Mouse (Mus musculus) testis, postnatal 14 days (tissue): ENCODE data around the gene Eipr1.
A peak's percentile ranks its signal among the peaks of the same experiment; 100 is the strongest.

Source experiments
- DNase-seq: peaks from one replicate; pipeline ENCODE4 v3.0.0; 2021; ENCODE audit warnings: low spot score

Eipr1 gene

DNA sequence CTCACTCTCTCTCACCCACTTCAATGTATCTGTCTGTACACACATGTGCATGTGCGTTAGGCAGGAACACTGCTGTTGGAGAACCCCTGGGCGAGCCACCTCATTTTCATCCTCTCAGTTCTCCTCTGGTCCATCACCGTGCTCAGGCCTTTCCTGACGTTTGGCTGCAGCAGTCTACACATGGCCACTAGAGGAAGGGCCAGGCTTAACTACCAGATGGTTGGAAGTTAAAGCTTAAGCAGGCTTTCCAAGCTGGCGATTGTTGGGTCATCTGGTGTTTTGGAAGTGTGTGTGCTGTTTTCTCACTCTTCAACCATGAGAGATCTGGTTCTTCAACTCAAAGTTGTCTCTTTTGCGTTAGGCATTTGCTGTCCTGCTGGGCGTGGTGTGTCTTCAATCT, 71.9 kb downstream of the Eipr1 start:
- DNase-seq = no peak

DNA sequence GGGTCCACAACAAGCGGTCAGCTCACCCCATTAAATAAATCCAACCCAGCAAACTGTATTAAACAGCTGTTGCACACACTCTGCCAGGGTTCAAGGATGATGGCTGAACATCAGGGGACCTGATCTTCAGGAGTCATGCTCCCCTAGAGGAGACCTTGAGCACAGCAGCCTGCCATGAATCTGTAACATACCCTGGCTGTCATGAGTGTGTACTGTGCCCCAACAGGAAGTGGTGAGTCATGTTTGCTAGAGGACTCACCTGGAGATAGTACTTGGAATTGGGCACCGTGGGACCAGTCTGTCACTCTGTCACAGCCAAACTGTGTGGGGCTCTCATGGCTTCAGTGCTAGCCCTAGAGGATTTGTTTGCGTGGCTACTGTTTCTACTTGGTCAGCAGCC, 77.9 kb downstream of the Eipr1 start:
- no peak for DNase-seq

DNA sequence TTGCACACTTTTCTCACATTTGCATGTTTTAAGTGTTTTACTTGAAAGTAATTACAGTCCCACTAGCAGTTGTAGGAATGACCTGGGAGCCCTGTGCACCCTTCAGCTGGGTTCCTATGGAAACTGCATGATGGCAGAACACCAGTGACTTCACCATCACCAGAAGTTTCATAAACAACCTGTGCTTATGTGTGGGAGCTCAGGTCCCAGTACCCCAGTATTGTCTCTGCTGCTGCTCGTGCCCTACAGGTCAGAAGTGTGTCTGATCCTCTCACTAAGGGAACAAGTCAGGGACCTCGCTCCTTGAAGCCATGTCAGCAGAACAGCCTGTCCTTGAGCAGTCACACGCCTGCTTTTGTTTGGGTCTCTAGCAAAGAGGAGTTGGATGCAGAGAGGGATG, 78.9 kb downstream of the Eipr1 start:
- DNase-seq = no peak

DNA sequence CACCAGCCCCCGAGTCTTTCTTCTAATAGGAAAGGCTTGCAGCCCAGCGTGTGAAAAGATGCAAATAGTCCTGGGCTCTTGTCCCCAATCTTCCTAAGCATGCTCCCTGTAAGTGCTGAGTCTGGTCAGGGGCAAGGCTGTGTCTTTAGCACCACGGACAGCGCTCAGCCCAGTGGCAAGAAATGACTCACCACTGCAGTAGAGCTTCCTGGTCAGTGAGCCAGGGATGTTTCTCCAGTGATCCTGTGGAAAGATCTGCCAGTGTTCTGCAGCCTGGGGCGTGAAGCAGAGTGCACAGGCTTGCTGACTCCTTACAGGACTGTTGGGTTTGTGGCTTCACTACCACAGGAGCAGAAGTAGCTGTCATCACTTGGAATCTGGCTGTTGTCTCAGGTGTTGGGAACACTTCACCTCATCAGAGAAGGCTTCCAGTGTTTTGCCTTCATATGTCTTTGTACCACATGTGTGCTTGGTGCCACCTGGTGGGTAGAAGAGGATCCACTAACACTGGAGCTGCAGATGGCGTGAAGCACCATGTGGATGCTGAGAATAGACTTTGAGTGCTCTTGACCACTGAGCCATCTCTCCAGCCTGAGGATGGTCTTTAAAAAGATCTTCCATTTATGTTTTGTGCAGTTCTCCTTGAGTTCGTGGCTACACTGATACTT, 79.6 kb downstream of the Eipr1 start:
- DNase-seq = peak; percentile 53

DNA sequence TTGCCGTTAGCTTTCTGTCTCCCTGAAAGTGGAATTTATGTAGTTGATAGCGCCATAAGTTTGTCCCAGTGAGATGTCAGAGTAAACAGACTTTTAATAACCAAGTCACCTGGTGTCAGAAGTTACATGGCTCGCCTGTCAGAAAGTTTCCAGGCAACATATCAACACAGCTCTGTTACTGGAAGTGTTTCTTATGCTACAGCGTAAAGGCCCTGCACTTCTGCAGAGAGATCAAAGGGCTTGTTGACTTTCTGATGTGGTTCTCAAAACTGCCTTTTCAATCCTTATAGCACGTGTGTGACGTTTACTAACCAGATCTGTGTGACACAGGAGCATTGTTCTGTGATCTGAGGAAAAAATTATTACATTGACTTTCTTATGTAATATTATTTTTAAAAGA, 82.7 kb downstream of the Eipr1 start:
- DNase-seq = no peak

DNA sequence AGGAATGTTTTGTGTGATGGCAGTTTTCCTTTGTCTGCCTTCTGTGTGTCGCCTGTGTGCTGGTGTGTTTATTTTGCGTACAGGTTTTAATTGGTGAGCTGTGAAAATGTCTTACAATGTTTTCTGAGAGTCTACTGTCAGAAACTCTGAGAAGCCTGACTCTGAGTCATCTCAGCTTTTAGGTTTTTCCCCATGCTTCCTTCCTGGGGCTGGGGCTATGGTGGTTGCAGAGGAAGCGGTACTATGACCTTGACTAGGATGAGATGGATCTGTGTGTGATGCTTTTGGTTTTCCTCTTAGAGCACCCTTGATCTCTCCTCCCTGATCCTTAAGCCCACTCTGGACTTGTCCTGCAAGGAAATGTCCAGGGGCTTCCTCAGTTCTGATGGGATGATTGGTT, 84.1 kb downstream of the Eipr1 start:
- DNase-seq = no peak

DNA sequence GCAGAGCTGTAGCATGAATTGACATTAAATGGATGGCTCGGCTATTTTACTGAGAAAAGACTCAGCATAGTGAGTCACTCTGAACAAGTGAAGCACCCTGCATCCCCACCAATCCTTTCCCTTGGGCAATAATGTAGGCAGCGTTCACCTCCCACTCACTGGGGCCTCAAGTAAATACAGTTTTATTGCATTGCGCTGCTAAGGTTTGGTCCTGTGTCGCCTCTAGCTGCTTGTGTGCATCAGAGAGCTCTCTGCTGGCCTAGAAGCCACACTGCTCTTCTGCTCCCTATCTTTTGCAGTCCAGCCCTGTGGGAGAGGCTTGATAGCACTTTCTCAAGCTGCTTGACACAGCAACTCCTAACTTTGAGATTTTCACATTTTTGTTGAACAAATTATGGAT, 86.7 kb downstream of the Eipr1 start:
- DNase-seq = no peak

DNA sequence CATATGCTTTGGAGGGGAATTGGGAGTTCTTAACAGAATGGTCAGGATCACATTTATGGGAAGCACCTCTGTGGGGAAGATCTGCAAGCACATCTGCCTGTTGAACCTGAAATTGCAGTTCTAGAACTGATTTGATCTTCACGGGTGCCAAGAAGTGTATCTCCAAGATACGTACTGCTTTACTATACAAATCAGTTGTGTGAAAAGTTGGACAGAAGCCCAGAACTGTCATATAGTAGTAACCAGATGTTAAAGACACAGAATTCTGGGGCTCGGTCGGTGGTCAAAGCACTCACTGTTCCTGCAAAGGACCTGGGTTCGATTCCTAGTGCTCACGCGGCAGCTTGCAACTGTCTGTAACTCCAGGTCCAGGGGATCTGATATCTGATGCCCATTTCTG, 87.4 kb downstream of the Eipr1 start:
- no peak for DNase-seq

DNA sequence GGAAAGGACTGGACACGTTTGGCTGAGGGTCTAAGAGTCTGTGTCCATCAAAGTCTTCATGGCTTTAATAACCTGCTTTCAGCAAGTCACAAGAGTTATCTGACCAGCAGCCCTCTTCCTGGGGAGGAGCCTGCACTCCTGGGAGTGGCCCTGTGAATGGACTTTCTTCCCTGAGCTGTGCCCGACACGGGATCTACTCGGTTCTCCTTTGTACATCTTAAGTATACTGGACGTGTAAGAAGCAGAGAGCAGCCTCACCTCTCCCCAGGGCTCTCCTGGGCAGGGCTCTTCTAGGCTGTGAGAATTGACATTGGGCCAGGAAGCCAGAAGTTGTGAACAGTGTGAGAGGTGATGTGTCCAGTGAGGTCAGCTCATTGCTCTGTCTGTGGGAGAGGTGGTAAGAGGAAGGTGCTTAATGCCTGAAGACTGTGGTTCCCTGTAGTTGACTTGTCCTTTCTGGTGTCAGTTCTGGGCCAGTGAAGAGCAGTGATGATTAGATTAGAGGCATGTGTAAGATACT, 89.6 kb downstream of the Eipr1 start:
- no peak for DNase-seq

DNA sequence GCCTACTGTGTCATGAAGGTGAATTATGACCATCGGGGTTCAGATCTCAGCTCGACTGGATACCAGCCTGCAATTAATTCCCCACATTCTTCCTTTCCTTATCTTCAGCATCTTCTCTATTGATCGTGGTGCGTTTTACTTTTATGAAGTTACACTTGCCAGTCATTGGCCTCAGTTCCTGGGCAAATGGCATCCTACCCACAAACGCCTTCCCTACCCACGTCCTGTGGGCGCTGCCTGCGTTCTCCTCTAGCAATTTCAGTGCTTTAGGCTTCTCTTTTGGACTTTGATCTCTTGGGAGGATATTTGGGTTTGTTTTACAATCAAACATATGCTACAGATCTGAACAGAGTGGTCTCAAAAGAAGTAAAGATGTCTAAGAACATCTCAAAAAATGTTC, 94.2 kb downstream of the Eipr1 start:
- no peak for DNase-seq

DNA sequence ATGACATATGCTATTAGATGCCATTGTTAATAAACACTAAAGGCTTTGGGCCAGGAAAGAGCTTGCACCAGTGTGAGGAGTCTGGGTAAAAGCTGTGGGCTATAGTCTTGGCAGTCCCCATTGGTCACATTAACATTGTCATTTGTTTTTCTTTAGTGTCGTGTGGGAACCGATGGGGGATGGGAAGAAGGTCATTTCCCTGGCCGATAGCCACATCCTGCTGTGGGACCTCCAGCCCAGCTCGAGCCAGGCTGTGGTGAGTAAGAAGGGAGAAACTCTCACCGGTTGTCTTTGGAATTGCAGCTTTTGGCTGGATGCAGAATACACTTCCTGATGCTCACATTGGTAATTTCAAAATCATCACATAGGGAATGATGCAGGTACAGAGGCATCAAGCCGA, 95.8 kb downstream of the Eipr1 start:
- DNase-seq = no peak

DNA sequence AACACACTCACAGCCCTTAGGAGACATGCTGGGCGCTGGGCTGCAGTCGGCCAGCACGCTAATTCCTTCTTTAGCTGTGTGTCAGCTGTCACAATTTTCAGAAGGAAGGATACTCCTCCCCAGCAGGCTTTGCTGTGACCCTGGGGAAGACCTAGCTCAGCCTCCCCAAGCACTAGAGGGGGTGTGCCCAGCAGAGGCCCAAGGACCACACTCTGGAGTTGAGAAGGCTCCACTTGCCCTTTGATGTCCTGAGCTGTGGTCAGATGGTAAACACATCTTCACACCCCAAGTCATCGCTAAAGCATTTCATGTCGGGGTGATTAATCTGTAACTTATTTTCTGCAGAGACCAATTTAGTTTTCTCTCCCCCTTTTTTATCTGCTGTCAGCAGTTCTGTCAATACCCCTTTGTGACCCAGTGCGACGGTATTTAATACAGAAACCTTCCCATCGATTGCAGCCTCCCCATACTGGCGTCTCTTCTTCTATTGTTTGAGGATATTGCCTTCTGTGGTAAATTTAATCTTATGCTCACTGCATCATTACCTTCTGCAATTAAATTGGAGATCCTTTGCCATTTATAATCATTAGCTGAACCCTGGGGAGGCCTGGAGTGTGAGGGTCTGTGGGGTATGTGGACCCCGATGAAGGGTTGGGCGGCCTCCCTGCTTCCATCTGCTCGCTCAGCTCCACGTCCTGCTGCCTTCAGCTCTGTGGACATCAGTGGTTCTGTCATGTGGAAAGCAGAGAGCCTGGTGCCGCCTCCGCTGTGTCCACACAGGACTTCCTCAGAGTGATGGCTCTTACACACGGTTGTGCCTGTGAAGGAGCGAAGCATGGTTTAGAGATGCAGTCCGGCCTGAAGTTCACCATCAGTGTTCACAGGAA, 97.4 kb downstream of the Eipr1 start:
- DNase-seq = no peak

DNA sequence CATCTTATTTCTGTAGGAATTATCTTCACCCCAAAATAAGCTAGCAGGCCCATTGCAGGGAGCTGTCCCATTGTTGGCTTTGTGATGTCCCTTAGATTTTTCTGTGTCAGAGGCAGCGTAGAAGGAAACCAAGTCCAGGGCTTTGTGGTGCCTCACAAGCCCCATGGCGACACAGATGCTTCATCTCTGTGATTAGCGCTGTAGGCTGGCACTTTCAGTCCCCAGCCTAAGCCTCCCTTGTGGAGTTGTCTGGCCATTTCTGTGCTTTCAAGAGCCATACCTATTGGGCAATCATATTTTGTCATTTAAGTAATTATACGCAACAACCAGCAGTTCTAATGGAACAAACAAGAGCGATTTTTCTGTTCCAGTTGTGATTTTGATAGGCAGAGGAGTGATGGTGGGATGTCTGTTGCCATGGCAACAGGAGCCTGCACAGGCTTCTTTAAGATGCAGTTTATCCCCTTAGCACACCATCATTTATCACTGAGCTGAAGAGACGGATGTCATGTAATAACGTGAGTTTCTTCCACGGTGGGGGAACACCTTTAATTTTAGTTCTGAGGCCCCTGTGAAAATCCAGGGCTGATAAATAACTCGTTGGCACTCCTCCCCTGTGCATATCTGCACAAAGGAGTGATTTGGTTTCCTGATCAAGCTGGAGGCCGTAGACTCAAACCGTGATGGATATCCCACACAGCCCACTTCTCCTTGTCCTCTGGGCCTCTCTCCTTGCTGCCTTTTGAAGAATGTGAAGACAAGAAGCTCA, 108.1 kb downstream of the Eipr1 start:
- no peak for DNase-seq

DNA sequence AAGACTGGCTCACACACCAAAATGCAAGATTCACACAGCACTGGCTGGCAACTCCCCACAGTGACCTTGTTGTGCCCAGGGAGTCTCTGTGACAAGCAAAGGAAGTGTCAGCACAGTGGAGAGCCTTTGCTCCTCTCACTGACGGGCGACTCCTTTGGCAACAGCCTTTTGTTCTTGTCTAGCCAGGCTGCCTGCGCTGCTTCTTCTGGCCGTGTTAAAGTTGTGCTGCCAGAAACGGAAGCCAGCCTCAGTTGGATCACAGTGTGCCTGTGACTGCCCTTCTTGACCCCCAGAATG, 108.6 kb downstream of the Eipr1 start:
- DNase-seq = peak; percentile 58

DNA sequence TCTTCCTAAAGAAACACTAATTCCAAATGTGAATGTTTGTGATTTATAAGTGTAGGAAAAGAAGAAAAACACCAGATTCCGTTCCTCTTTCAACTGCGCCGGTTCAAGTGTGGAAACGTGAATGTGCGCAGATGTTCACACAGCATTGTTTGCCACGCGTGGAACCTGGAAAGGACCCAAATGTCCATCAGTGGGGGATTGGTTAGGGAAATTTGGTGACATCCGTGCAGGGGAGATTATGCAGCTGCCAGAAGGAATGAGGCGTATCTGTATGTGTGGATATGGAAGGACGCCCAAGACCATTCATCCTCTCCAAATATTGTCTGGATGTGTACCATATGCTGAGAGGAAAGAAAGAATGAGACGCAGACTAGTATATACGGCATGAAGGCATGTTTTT, 111.7 kb downstream of the Eipr1 start:
- DNase-seq = no peak

DNA sequence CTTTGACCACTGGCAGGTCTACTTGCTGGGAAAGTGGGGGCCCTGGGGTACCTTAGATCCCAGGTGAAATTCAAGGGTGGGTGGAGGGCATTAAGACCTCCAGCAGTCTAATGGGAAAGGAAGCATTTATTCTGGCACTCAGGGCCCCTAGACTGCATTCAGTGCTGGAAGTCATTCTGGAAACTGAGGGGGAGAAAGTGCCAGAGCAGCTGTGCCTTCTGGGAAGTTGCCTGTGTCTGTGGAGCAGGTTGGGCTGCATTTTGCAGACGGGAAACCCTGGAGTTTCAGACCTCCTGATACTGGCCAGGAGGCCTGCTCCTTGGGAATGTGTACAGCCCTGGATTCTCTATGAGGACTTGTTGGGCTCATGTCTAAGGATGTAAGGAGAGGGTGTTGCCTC, 114.5 kb downstream of the Eipr1 start:
- DNase-seq = no peak

DNA sequence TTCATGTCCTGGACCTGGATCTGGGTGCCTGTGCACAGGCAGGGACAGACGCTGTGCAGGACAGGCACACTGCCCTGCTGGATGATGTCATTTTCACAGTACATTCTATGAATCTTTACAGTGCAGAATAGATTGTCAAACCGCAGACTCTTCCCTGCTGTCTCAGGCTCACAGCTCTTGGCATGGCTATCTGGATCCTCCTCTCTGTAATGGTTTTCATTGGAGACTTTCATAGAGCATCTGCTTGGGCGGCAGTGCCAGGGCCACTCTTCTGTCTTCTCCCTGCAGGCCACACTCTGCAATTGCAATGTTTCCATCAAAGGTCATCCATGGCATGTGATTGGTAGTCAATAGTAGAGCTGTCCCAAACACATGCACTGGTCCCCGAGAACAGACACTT, 117.2 kb downstream of the Eipr1 start:
- no peak for DNase-seq

DNA sequence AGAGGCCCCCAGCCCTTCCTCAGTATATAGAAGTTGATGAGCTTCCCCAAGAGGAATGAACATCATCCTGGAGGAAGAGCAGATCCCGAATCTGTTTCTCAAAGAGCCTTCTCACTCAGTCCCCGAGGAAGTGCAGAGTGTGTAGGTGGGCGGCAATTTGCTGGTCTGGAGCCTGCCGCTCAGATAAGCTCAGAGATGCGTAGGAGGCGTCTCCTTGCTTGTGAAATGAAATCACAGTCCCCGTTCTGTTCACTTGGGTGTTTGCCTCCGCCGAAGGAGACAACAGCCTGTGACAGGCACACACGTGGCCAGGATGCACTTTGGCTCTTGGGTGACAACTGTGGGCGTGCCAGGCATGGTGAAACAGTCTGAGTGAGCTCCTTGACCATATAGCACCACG, 120.7 kb downstream of the Eipr1 start:
- DNase-seq = peak; percentile 31

DNA sequence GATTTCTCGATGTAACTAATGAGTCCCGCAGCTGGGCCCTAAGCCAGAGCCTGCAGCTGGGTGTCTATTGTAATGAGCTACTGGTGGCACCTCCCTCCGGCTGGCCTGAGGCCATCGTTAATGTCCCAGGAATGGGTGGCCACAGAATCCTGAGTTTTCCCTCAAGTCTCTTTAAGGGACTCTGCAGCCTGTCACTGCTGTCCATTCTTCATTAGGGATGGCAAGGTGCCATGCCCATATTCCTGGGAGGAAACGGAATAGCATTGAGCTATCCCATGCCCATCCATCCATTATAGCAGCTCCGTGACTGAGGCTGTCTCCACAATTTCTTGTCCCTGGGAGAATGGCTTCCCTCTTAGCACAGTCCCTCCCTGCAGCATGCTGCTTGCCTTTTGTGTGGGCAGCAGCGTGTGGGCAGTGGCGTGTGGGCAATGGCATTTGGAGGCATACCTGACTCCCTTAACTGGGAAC, 123.2 kb downstream of the Eipr1 start:
- no peak for DNase-seq

DNA sequence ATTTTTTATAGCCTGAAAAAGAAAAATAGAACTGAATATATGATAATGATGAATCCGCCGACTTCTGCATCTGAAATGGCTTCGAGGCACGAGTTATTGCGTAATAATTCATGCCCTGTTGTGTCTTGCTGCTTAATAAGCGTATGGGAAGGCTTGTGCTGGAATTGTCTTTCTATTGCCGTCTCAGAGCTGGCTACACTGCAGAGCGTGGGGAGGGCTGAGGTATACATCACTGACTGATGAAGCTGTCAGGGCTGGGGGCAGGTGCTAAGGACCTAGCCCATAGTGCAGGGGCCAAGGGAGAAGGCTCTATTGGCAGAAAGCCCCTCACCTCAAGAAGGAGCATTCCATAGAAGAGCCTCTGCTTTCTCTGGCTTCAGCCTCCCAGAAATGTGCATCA, 123.9 kb downstream of the Eipr1 start:
- no peak for DNase-seq

DNA sequence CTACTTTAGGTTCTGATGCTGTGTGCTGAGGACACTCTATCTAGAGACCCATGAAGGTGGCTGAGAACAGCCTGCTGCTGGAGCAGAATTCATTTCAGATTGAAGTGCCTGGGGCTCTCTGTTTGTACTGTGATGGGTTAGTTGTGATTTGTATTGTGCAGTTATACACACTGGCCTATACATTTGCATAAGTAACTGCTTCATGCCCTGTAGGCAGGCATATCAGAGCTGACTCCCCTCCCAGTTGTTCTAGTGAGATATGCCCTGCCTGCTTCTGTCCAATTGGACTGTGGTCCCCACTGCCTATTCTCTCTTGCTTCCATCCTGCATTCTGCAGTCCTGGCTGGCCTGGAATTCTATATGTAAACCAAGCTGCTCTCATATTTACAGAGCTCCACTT, 128.9 kb downstream of the Eipr1 start:
- DNase-seq = no peak

DNA sequence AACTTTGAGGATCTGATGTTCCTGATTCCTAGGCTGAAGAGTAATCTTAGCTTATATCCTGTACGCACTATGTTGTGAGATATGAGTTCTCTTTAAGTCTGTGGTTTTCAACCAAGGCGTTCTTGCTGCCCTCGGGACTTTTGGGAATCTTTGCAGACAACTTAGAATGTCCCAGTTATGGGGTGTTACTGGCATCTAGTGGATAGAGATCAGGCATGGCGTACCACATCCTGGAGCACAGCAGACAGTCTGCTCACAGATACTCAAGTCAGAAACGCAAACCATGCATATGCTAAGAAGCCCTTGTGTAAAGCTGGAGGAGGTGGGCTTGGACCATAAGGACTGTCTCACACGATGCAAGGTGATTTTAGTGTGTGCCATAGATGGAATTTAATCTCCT, 136.1 kb downstream of the Eipr1 start:
- no peak for DNase-seq
